Mouse (Mus musculus) c-Kit-positive CD71-positive TER-119-negative erythroid progenitor cells, embryonic 14.5 days (primary cell): Measurements from ENCODE around the gene Spata45.

ENCODE experiments used
- DNase-seq: peaks from one replicate; pipeline ENCODE4 v3.0.0-alpha.2; 2013; ENCODE audit warnings: low read depth

Gene Spata45

DNA sequence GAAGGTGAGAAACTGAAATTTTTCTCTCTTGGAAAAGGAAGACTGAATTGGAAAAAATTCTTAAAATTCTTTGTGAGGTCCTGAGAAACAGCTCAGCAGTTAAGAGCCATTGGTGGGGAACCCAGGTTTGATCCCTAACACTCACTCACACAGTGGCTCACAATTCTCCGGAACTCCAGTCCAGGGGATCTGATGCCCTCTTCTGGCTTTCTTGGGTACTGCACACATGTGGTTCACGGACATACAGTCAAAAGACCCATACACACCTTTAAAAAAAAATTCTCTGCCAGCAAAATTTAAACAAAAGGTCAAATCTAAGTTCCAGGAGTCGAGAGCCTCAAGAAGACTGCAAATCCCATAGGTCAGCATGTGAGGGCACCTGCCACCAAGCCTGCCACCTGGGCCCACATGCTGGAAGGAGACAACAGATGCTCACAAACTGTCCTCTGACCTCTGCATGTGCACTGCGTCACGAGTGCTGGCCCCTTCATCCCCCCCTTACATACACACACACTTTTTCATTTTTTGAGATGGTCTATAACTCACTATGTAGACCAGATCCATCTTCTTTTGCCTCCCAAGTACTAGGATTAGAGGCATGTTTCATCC is 48.6 kb downstream of the Spata45 start:
- no peak for DNase-seq

DNA sequence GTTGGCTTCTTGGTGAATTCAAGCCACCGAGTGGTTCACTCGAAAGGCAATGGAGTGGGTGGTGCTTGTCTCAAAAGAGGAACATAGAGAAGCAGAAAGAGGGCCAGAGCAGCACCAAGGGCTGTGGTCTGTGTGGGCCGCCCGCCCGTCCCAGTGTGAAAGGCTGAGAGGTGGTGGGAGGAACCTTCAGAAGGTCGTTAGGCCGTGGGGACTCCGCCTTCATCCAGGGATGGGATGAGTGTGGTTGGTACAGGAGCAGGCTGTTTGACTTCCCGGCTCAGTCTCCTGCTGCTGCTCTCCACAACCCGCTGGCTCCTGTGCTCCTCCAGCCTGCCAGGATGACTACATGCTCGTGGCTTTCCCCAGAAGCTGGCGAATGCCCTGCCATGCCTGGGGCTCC is 49.2 kb downstream of the Spata45 start:
- no peak for DNase-seq

DNA sequence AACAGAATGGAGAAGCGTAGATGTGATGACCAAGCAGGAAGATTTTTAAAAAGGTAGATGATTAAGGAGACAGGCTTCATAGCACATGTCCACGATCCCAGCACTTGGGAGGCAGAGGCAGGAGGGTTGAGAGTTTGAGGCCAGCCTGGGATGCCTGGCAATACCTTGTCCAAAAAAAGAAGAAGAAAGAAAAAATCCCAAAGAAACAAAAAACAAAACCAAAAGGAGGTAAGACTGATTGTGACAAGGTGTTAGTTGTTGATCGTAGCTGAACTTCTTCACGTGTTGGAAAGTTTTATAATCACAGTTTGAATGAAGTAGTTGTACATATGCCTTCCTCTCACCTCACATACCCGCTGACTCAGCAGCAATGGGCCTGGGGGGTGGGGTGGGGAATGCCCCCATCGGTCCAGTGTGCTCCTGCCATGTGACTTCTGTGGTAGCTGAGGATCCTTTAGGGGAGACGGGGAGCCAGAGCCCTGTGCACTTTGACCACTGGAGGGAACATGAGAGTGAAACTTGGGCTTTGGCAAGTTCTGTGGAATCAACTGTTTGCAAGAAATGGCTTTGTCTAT is 50.0 kb downstream of the Spata45 start:
- no peak for DNase-seq

DNA sequence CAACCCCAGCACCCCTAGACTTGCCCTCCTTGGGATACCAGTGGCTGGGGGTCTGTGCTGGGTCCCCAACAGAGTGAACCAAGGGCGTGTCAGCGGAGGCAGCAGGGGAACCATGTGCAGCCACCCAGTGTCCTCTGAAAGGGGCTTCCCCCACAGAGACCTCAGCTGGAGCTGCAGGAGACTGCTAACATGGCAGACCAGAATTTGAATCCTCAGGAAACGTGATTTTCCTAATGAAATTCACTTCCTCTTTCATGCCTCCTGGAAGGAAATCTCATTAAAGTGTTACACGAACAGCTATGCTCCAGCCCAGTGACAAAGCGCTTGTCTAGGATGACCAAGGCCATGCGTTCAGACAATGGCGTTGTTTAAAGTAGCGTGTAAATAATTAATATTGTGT is 50.5 kb downstream of the Spata45 start:
- DNase-seq = no peak

DNA sequence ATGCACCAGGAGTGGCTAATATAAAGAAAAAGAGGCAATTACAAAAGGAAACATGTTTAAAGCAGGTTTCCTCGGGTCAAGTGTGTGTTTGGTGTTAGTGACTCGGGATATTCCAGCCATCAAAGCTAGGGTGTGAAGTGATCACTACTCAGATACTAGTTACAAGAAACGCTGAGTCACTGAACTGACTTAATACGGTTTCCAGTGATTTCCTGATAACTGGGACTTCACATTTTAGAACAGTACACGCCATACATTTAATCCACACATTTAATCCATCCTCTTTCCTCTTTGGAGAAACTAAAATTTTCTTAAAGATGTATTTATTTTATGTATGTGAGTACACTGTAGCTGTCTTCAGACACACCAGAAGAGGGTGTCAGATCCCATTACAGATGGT is 51.5 kb downstream of the Spata45 start:
- DNase-seq = no peak

DNA sequence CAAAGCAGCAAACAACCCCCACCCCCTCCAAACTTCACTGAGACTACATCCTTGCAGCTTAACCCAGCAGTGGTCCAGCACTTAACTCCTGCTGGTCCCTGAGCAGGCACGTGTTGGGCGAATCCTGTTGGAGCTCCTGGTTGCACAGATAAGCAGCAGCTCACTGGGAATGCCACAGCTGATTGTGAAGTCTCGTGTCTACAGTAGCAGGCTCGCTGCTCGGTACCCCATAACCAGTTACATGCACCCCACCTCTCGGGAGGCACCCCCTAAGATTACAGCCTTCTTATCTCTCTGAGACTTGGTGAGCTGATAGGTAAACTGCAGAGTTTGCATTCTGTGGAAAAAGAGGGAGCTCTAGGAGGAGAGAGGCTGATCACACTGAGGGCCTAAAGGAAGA is 52.9 kb downstream of the Spata45 start:
- no peak for DNase-seq

DNA sequence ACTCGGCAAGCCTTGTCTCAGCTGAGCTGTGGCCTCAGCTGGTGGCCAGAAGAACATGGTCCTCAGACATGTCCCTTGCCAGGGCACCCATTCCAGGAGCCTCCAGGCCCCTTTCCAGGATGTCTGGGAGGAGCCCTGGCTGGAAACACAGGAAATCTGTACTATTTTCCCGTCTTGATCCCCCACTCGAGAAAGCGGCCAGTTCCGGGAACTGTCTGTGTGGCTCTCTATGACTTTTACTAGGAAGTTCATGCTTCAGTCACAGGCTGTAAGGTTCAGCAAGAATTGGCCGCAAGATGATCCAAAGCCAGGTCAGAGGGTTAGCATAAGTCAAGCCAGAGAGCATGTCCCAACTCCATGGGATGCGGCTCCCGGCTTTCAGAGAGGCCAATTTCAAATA is 55.6 kb downstream of the Spata45 start:
- no peak for DNase-seq
